Mouse (Mus musculus) stomach, postnatal 0 days (tissue): ENCODE results near the gene Osbpl6.

Experiments
- CTCF ChIP-seq: IDR thresholded peaks from 2 replicates; pipeline ENCODE4 v1.5.1; 2016; ENCODE audit warnings: antibody characterized with exemption, low read depth, mild to moderate bottlenecking, moderate library complexity
- EP300 ChIP-seq: optimal IDR thresholded peaks from 2 replicates; pipeline ENCODE3; 2016; ENCODE audit warnings: antibody characterized with exemption

- TF ChIP-seq EP300 (no peak), CTCF (peak; percentile 89)
These were observed 36.3 kb upstream of the Osbpl6 start, which contains the start of gene Rbm45 for GRCm38 (mm10) chr2:76369821-76370655.
